Mouse (Mus musculus): ENCODE measurements around the gene Sez6l.
A peak's percentile ranks its signal among the peaks of the same experiment; 100 is the strongest.

Sez6l gene

DNA sequence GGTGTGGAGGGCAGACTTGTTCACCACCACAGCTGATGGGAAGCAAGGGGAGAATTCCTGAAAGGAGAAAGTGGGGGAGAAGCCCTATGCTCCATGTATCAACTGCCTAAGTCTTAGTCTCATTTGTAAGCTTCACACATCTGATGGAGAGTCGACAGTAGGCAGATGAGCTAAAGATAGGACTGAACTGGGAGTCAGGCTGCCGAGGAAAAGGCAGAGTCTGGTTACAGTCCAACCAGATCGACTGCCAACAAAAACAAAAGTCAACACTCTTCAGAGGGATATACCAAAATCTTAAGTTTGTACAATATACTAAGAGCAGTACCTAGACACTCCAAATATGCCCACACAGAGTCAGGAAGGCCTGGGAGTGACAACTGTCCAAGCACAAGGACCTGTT lies 38.7 kb downstream of the Sez6l start:
- no peak for ATAC-seq (ENCODE audit: insufficient number of reproducible peaks, low FRiP score, low TSS enrichment)

DNA sequence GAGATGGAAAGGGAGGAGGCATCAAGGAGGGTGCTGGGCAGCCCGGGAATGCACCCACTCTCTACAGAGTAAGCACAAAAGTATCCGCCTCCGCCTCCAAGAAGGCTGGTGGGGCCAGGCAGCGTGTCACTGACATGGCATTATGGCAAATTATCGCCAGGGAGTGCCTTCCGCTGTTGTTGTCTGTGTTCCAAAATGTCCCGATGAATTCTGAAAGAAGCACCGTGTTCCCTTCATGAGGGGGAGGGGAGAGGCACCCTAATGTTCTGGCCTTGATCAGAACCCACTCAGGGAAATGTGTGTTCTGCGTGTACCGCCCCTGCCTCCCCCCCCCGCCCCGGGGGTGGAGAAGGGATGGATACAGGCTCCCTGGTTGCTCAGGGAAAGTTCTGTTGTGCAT lies 41.1 kb downstream of the Sez6l start:
- ATAC-seq (ENCODE audit: insufficient number of reproducible peaks, low FRiP score, low TSS enrichment): no peak

DNA sequence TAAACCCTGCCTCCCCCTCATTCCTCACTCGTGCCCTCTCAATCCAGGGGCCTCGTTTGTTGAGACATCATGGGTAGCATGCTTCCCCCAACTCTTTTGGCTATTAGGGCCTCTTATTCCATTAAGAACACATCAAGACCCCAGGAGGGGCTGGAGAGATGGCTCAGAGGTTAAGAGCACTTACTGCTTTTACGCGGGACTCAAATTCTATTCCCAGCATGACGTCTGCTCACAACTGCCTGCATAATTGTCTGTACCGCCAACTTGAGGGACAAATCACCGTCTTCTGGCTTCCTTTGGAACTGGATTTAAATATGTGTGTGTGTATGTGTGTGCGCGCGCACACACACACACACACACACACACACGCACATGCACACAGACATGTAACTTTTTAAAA lies 42.8 kb downstream of the Sez6l start:
- ATAC-seq (ENCODE audit: insufficient number of reproducible peaks, low FRiP score, low TSS enrichment): no peak

DNA sequence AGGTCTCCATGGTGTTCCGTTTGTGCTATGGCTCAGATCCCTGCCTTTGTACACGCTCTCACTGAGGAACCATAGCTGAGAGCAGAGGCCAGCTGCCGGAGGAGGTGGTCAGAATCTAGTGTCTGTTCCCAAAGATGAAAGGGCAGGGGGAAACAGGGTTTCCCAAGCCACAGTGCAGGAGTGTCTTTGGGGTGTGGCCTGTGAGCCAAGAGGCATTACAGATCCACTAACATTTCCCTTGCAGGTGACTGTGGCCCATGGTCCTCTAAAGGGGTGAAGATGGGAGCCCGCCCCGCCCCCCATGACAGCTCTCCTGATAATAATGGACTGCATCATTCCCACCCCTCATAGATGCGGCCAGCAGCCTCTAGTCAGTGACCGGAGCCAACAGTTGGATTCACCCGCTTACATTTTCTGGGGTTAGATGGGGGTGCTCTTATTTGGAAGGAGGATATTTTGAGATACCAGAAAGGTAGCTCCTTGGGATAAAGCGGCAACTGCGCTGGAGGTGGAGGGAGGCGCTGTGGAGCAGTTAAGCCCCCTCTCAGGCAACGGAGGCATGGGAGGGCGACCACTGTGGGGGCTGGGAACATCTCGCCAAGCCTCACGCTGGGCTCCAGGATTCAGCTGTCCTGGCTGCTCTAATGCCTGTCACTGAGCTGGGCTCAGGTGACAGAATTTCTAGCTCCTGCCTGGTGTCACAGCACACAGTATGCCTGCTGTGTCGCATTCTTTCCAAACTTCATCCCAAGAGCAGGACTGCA lies 43.5 kb downstream of the Sez6l start:
- ATAC-seq (ENCODE audit: insufficient number of reproducible peaks, low FRiP score, low TSS enrichment): no peak

DNA sequence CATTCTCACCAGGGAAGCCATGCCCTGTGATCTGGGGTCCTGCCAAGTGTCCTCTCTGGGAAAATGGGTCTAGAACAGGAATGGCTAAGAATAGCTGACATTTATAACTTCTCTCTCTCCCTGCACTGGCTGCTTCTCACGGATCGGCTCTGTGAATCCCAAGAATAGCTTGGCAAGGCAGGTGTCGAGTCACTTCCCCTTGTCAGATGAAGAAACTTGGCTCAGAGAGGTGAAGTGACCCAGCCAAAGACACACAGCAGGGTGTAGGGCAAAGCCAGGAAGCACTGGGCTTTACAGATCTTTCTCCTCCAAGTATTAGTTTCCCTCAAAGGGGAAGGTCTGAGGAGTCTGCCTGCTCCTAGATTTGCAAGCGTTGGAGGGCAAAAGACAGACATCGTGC lies 44.1 kb downstream of the Sez6l start:
- peak; percentile 50; the same call in 1 of the 2 replicates for ATAC-seq (ENCODE audit: insufficient number of reproducible peaks, low FRiP score, low TSS enrichment)

DNA sequence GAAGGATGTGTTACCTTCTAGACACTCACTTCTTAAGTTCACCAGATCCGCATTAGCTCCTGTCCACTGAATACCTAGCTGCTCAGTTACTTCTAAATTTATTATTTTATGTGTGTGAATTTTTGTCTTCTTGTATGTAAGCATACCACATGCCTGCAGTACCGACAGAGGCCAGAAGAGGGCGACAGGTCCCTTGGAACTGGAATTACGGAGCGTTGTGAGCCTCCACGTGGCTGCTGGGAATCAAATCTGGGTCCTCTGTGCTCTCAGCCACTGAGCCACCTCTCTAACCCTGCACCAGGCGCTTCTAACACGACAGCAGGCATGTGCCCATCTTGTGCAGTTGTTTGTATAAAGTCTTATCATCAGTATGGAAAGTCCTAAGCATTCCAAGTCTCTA lies 44.8 kb downstream of the Sez6l start:
- ATAC-seq (ENCODE audit: insufficient number of reproducible peaks, low FRiP score, low TSS enrichment): no peak

DNA sequence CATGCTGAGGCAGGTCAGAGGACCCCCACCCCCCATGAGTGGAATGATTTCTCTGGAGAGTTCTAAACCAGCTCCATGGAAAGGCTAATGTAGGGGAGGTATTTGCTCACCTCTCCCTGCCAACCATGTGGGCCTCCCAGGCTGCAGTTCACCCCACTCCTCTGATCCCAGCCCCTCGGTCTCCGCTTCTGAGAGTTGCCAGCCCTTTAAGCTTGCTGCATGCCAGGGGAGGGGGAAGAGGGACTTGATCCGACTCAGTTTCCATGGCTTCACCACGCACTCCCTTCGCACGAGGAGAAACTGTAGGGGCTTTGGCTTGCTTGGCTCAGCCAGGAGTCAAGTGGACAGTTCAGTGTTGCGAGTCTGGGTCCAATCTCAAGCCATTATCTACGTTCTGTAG lies 45.9 kb downstream of the Sez6l start:
- no peak for ATAC-seq (ENCODE audit: insufficient number of reproducible peaks, low FRiP score, low TSS enrichment)

DNA sequence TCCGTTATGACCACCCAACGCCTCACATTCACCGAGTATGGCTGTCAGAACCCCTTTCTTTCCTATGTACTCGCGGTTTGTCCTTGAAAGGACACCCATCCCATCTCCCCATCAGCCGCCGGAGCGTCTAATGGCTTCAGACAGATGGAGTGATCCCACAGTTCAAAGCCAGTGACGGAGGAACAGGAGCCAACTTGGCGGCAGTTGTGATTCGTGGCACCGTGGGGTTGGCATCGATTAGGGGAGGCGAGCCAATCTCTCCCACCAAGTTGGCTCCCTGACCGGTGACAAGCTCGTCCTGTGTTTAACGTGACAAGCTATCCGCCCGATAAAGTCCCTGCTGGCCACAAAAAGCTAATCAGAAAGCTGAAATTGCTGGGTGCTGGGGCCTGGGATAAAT lies 50.0 kb downstream of the Sez6l start:
- no peak; the same call in 1 of the 2 replicates for ATAC-seq (ENCODE audit: insufficient number of reproducible peaks, low FRiP score, low TSS enrichment)

DNA sequence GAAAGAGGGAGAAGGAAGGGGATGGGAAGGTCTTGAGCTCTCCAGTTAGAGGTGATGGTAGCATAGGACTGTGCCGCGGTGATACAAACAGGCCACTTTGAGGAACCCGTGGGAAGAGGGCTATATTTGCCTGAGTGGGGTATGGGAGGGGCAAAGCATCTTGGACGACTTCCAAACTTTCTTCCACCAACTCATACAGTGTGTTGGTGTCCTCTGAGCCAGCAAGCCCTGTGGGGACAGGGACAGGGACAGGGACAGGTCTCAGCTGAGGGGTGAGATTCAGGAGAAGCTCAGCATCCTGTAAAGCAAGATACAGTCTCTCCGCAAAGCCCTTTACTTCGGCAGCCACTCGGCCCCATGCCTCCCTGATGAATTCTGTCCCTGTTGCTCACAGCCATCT lies 50.5 kb downstream of the Sez6l start:
- ATAC-seq (ENCODE audit: insufficient number of reproducible peaks, low FRiP score, low TSS enrichment): no peak

DNA sequence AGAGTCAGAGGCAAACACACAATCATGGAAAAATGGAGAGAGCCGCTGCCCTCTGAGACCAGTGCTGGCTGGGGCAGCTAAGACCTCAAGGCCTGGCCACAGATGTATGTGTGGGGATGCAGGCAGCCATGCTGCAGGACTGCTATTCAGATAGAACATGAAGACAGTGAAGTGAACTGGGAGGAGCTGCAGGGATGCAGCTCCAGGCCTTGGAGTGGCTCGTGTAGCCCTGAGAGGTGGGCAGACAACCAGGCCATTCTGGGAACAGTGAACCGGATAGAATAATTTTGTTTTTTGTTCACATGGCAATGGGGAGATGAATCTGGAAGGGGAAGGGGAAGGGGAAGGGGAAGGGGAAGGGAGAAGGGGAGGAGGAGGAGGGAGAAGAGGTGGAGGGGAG lies 51.0 kb downstream of the Sez6l start:
- ATAC-seq (ENCODE audit: insufficient number of reproducible peaks, low FRiP score, low TSS enrichment): no peak

DNA sequence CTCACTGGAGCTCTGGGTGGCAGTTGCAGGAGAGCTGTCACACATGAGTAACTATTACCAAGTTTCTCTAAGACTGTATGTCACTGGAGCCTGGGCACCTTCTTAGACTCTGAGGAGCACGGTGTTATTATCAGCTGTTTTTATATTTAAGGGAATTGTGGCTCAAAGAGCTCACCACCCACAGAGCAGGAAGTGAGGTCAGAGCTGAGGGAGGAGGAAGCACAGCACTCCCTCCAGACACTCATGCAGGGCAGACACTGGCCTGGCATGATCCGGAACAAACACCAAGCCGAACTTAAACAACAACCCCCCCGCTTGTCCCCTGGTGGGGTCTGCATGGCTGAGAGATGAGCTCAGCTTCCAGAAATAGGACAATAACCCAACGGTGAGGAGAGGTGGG lies 51.7 kb downstream of the Sez6l start:
- ATAC-seq (ENCODE audit: insufficient number of reproducible peaks, low FRiP score, low TSS enrichment): no peak

DNA sequence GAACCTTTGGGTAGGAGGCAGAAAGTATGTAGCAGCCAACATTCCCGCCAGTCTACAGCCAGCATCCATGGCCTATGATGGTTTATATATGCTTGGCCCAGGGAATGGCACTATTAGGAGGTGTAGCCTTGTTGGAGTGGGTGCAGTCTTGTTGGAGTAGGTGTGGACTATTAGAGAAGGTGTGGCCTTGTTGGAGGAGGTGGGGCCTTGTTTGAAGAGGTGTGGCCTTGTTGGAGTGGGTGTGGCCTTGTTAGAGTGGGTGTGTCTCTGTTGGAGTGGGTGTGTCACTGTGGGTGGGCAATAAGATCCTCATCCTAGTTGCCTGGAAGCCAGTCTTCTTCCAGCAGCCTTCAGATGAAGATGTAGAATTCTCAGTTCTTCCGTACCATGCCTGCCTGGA lies 53.2 kb downstream of the Sez6l start:
- ATAC-seq (ENCODE audit: insufficient number of reproducible peaks, low FRiP score, low TSS enrichment): no peak

DNA sequence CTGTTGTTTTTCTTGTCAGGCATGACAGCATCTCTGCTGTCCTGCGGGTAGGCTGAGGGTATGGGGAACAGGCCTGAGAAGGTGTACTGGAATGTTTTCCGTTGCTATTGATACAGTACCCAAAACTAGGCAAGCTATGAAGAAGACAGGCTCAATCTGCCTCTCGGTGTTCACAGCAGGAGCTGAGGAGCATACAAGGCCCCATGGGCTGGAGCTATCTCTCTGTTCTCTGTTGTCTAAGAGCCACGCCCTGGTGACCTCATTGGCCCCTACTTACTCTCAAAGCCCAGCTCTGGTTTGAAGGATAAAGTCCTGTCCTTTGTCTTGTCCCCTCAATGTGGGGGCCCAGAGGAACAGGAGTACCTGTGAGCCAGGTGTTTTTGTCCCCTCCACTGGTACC lies 53.7 kb downstream of the Sez6l start:
- no peak for ATAC-seq (ENCODE audit: insufficient number of reproducible peaks, low FRiP score, low TSS enrichment)

DNA sequence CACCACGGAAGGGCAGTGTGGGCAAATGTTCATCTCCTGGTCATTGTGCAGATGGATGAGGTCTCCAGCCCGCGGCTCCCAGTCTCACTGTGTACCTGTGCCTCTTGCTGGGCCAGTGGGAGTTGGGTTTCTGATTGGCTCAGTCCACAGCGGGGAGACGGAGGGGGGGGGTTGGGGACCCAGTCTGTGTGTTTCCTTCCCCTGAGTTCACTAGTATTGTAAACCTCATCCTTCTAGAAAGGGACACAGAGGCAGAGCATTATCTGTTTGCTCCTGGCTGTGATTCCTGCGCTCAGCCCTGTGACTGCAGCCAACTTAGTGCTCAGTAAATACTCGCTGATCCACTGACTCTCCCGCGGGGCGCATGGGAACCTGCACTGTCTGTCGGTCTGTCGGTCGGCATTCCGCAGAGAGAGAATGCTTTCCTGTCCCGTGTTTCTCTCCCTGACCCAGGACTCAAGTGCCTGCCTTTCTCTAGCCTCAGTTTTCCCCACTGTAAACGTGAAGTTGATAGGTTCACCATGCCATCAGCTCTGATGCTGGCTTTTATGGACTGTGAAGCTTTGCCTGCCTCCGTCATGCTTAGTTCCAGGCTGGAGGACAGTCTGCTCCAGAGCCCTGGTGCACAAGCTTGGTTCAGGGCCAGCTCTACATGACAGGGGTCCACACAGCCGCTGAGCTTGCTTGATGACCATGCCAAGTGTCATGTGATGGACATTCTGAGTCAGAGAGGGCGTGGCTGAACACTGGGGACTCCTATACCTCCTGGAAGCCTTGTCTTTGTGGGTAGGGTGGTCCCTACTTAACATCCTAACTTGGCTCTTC lies 55.1 kb downstream of the Sez6l start:
- no peak for ATAC-seq (ENCODE audit: insufficient number of reproducible peaks, low FRiP score, low TSS enrichment)

DNA sequence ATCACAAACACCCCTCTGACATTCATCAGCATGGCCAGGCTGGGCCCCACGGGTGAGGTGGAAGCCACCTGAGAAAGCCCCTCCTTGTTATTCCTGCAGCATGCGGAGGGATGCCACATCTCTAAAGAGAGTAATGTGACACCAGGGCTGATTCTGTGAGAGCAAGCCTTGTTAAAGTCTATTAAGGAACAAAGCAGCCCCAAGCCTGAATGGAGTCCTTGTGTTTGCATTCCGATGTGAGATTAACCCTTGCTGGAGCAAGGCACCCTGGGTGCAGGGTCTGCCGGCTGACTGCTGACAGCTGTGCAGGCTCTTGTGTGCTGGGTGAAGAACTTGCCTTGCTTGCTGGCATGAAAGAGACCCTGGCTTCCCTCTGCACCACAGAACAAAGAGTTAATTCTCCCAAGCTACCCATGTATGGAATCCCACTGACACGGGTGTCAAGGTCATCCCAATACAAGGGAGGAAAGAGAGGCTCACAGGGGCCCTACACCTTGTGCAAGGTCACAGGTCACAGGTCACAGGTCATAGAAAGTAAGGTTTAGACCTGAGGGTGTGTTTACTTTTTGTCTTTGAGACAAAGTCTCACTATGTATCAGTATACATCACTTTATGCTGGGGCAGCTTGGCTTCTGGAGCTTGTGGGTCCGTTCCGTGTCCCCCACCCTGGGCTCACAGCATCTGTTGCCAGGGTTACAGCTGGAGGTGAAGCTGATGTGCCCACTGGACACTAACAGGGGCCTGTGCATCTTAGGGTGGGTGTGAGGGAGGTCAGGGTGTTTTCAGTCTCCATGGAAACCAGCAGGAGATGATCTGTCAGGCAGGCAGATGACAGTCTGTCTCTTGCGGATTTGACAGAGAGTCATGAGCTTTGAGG lies 55.9 kb downstream of the Sez6l start:
- ATAC-seq (ENCODE audit: insufficient number of reproducible peaks, low FRiP score, low TSS enrichment): no peak

DNA sequence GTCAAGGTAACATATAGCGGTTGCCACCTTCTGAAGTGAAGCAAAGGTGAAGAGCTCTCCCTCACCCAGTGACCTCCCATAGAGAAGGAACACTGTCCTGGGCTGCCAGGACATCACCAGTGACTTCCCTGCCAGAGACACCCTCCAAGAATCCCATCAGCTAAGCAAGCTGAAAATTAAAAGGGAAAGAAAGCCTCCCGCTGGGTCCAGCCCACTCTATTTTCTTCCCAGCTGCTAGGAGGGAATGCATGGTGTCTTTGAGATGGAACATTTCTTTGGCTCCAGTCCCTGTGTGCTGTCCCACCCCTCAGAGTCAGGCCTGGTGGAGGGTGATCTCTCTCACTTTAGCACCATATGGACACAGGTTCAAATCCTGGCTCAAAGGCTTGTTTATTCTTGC lies 58.2 kb downstream of the Sez6l start:
- ATAC-seq (ENCODE audit: insufficient number of reproducible peaks, low FRiP score, low TSS enrichment): no peak

DNA sequence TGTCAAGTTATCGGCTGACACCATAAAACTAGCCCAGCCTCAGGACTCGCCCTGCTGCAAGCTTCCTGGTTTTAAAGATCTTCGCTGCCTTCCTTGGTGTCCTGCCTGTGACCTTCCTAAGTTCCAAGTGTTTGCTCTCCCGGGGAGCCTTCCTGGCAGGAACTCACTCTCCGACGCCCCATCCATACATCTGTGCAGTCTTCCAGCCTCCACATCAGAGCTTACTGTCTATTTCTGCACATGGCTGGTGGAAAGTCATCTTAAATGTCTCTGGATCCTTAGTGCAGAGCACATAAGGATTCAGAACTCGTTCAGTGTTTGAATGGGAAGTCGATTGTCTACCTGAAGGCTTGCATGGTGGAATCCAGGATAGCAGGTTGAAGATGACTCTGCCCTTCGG lies 59.5 kb downstream of the Sez6l start:
- no peak for ATAC-seq (ENCODE audit: insufficient number of reproducible peaks, low FRiP score, low TSS enrichment)

DNA sequence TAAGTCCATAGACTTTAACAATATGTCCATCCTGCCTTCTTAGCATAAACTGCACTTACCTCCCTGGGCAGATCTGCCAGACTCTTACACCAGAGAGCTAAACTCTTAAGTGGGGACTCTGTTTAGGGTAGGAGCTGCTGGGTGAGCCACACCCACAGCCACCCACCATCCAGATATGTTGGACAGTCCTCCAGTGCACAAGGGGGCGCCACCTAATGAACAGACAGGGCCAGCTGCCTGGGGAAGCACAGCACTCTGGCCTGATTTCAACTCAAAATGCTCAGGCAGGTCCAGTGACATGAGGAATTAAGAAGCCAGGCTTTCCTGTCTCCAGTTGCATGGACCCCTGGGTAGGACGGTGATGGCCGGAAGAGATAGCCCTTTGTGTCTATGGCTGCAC lies 60.5 kb downstream of the Sez6l start:
- no peak for ATAC-seq (ENCODE audit: insufficient number of reproducible peaks, low FRiP score, low TSS enrichment)

DNA sequence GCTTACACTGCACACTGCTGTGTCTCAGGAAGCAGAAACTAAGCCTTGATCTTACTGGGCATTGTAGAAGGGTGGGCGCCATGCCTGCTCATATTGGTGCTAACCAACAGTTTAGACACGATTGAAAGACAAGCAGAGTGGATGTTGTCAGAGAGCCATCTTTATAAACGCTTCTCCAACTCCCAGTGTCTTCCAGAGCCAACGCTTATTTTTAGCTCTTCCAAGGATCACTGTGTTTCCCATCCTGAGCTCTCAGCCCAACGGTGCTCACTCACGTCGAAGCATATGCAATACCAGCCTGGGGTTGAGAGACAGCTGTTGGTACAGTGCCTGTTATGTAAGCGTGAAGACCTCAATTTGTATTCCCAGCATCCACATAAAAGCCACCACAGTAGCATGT lies 66.6 kb downstream of the Sez6l start:
- no peak for ATAC-seq (ENCODE audit: insufficient number of reproducible peaks, low FRiP score, low TSS enrichment)

DNA sequence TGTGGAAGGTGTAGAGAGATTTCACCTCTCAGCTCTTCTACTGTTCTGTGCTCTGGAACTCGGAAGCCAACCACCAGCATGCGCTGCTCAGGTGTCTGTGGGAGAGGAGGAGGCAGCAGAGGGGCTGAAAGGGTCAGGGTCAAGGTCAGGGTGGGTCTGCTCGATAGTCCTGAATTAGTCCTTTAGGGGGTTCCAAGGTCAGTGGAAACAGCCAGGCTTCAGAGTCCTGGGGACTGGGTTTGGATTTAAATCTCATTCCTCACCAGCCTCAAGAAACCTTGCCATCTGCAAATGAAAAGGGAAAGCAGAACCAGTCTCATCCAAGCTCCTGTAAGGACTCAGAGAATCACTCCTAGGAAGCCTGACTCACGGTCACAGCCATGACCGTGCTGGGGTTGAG lies 67.1 kb downstream of the Sez6l start:
- no peak for ATAC-seq (ENCODE audit: insufficient number of reproducible peaks, low FRiP score, low TSS enrichment)

DNA sequence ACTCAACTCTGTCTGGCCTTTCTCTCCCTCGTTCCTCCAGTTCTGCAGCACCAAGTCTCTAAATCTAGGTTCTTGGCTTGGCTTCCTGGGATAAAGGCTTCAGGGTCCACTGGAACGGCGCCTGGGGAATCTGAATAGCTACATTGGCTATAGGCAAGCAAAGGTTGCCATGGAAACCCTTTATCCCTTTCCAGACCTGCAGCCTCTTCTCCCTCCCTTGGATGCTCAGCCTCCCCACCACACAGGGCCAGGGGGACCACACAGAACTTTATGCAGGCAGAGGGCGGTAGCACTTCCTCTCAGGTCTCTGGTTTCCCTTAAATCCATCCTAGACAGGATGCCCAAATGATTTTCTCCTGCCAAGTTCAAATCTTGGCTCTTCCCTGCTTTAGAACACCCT lies 71.4 kb downstream of the Sez6l start:
- ATAC-seq (ENCODE audit: insufficient number of reproducible peaks, low FRiP score, low TSS enrichment): no peak

Measured in cerebellum, adult (tissue).